Mouse (Mus musculus): Measurements from ENCODE around the gene Exoc3l4. TPM values are rescaled to one million over a fixed set of nuclear protein-coding genes. Genes with fewer than 3 reads are reported as not detected.
A peak's percentile ranks its signal among the peaks of the same experiment; 100 is the strongest.

Exoc3l4 gene
- total RNA-seq, 2 experiments from 2014 or later = 1.2 to 2.9 TPM

DNA sequence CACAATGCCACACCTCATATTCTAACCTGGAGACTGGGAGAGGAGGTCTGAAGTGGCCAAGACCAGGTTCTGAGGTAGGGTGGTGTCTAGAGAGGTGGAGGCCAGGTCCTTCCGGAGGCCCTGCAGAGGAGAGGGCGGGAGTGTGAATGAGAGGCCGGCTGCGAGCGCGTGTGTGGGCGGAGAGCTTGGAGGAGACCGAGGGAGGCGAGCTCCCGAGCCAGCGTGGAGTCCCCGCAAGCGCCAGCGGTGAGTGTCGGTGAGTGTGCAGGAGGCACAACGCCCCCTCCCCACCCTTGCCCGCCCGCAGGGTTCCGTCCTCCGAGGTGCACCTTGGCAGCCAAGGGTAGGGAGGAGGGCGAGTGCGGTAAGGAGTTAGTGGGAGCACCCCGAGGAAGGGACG lies 10.2 kb upstream of the Exoc3l4 start, which contains the start of gene Lbhd2:
TSS of gene Lbhd2 (plus strand) at position 188 of the 400 bp plus-strand sequence.
- DNase-seq (ENCODE audit: low spot score) = no peak
- intact Hi-C loops (cut with DNase I) = no loop called here

DNA sequence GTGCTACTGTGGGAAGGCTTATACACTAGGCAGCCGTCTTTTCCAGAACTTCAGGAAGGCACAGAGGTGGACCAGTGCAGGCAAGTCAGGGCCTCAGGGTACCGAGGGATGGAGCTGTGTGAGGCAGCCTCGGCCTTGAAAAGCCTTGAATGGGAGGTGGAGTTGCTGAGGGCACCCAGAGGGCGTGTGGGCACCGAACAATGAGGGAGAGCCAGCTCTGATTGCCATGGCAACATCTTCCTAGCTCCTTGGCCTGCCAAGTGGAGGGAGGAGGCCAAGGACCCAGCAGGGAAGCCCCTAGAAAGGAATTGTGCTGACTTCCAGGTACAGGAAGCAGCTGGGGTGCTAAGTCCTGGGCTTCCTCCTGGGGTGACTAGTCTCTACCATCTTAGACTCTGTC lies 7.2 kb upstream of the Exoc3l4 start:
- DNase-seq (ENCODE audit: low spot score) = no peak
- intact Hi-C loops (cut with DNase I) = no loop called here

DNA sequence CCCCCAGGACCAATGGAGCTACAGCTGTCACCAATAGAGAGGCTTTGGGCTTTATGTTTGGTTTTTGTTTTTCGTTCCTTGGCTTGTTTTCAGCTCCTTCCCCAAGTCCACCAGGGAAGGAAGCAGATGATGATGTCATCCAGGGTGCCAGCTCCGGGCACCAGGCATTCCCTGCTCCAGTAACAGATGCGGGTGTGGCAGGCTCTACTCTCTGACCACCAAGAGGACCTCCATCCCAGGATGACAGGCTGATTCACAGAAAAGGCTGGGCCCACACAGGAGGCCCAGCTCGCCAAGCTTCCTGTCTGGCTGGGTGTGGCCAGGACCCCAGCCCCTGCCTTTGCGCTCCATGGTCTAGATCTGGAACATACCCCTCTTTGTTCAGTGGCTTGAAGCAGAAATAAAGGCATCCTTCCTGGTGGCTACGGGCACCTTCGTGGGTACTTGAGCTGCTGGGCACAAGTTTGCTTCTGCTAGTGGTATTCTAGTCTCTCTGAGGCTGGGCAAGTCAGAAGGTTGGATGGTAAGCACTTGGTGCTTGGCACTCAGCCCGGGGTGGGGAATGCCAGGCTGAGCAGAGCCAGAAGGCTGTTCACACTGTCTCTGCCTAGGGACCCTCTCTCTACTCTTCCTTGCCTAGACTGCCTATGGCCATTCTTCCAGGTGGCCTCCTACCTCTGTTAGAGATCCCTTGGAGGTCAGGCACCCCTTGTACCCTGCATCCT lies 5.0 kb upstream of the Exoc3l4 start:
- intact Hi-C loops (cut with DNase I) = loop anchor here (1.0 to 5.0 kb wide), 3 partner anchors 9 to 139 kb away; partner anchors contain the start of gene Amn
- DNase-seq (ENCODE audit: low spot score) = no peak

DNA sequence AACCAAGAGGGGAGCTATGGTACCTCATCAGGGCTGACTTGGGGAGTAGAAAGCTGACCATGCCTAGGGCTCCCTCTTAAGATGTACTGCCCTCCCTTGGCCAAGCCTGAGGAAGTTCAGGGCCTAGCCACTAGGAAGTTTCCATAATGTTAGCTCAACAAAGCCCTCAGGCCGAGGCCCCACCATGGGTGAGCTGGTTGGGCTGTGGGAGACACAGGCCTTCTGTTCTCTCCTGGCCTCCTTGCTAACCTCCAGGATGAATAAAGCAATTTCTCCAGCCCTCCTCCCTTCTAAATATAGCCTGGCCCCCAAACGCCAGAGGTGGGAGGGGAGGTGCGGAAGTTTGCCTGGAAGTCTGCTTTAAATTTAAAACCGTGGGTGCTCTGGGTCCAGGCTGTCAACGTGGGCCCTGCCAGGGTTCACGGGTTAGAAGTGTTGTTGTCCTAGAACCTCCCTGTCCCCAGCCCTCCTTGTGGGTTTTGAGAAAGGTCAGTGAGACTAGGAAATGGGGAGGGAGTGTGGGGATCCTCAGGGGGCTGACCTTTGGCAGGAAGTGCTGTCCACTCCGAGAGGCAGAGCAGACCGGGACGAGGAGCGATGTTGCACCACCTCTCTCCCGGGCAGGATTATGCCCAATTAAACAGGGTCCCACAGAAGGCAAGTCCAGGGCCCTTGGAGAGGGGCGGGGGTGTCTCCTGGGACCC lies 4.1 kb upstream of the Exoc3l4 start:
- intact Hi-C loops (cut with DNase I) = loop anchor here (5.0 kb wide), 2 partner anchors 70 to 140 kb away; partner anchors contain the start of gene Amn
- no peak for DNase-seq (ENCODE audit: low spot score)

DNA sequence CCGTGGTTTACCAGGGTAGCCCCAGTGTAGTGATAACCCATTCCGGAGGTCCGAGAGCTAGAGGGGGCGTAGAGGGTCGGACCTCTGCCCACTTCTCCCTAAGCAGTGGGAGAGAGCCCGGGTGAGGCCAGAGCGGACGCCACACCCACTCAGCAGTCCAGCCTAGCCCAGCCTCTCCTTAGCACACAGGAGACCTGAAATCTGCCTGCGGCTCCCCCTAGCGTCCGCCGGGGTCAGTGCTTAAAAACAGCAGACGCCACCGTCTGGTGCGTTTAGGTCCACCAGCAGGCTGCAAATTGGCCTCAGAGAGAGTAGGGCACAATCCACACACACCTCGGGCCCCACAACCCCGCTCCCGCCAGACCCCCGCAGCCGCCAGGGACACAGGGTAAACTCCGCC lies 3.5 kb upstream of the Exoc3l4 start:
- intact Hi-C loops (cut with DNase I) = loop anchor here (5.0 kb wide), 2 partner anchors 71 to 141 kb away; partner anchors contain the start of gene Amn
- peak; percentile 82 for DNase-seq (ENCODE audit: low spot score)

DNA sequence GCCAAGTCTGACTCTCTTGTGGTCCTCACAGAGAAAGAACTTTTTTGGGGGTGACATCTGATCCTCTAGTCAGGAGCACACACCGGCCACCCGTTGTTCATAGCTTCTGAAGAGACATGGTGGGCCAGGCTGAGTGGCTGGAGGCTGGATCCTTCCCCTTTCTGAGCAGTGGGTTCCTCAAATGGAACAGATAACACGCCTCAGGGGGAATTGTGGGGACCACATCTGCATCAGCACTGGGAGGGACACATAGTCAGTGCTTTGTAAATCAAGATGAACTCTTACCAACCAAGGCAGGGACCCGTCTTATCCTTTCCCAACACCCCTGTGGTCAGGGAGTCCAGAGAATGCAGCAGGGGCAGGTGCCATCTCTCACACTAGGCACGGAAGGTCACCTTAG lies 3.1 kb downstream of the Exoc3l4 start:
- DNase-seq (ENCODE audit: low spot score) = no peak
- intact Hi-C loops (cut with DNase I) = no loop called here

DNA sequence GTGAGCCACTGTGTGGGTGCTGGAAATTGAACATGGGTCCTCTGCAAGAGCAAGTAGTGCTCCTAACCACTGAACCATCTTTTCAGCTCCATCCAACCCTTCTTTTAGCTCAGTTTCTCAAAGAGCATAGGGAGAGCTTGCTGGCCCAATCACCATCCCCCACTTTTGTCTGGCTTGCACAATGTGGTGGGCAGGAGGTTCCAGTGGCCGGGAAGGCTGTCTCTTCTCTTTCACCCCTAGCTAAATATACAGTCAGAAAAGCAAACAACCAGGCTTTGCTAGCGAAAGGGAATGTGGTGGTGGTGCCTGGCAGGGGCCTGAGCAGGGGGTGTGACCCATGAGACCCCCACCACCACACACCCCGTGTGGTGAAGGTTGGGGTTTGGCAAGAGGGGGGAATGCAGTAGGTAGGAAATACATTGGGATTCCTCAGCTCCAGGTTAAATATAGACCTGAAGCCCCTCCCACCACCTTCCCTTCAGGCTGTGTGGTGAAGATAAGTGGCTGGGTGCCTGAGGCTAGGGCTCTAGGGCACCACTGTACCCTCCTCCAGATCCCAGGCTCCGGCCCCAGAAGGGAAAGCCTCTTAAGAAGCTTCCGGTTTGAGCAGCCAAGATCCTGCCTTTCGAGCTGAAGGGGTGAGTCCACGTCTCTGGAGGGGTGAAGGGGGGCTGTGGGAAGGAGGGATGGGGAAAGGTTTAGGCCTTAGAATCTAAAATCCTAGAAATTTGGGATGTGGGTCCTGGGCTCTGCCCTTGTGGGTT lies 4.3 kb downstream of the Exoc3l4 start:
- intact Hi-C loops (cut with DNase I) = no loop called here

DNA sequence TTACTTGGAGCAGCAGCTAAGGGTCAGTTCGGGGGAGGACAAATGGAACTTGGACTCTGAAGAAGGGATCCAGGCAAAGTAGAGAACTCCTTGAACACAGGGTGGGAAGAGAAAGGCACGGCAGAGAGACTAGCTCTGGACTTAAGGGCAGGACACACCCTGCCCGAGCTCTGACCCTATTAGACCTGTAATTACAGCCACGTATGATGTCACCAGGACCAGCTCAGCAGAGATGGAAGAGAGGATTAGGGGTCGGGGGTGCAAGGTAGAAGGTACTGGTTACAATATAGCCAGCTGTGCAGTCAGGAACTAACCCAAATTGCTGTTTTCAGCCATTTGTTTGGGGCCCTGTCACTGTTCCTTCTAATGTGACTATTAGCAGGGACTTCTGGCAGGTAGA lies 6.0 kb downstream of the Exoc3l4 start:
- DNase-seq (ENCODE audit: low spot score) = no peak
- intact Hi-C loops (cut with DNase I) = no loop called here

More for the DNA sequence above, 4.3 kb downstream of the Exoc3l4 start:
- no peak for DNase-seq (ENCODE audit: low spot score)

DNA sequence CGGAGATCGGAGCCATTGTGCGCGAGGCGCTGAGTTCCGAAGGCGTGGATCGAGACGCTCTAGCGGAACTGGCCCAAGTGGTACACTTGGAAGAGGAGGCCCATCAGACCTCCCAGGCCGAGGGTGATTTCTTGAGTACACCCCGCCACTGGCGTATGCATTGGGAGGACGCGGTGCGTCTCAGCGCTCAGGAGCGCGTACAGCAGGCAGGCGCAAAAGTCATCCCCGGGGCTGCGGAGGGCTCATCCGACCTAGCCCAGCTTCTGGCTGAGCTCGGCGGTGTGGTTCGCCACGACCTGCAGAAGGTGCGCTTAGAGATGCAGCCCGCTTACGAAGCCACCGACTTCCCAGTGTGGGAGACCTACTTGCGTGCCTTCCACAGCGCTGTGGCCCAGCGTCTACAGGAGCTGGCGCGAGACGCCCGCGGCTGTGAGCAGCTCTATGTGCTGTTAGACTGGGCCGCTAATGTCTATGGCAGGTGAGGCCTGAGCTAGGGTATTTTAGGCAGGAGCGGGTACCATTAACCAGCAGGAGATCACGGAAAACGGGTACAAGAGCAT lies 6.8 kb downstream of the Exoc3l4 start:
- no peak for DNase-seq (ENCODE audit: low spot score)
- intact Hi-C loops (cut with DNase I) = no loop called here

DNA sequence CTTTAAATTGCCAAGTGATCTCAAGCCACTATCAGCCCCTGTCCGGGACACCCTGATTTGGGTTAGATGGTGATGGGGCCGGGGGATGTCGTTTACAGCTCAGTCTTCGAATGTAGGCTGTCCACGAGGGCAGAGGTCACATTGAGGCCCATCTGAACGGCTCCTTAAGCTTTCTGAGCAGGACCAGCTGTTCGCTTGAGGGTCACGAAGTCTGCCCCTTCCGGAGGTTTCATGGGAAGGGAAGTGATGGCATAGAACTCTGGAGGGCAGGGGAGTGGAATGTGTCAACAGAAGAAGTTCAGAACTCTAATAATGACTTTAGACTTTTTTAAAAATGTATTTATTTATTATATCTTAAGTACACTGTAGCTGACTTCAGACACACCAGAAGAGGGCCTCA lies 7.7 kb downstream of the Exoc3l4 start:
- no peak for DNase-seq (ENCODE audit: low spot score)
- intact Hi-C loops (cut with DNase I) = no loop called here

DNA sequence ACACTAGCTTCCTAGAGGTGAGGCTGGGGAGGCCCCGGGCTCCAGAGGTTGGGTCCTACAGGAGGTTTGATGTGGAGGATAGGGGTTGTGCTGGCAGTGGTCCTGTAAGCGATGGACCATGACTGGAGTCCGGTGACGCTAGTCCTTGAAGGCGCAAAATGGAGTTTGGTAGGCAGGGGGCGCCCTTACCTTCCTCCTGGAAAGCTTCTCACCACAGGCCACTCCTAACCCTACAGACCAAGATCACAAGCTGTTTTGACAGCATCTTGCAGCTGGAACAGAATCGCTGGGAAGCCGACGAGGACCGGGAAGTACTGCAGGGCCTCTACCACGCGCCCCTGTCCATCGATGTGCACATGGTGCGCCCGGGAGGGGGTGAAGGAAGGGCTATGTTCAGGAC lies 8.4 kb downstream of the Exoc3l4 start:
- peak; percentile 66 for DNase-seq (ENCODE audit: low spot score)
- intact Hi-C loops (cut with DNase I) = no loop called here

DNA sequence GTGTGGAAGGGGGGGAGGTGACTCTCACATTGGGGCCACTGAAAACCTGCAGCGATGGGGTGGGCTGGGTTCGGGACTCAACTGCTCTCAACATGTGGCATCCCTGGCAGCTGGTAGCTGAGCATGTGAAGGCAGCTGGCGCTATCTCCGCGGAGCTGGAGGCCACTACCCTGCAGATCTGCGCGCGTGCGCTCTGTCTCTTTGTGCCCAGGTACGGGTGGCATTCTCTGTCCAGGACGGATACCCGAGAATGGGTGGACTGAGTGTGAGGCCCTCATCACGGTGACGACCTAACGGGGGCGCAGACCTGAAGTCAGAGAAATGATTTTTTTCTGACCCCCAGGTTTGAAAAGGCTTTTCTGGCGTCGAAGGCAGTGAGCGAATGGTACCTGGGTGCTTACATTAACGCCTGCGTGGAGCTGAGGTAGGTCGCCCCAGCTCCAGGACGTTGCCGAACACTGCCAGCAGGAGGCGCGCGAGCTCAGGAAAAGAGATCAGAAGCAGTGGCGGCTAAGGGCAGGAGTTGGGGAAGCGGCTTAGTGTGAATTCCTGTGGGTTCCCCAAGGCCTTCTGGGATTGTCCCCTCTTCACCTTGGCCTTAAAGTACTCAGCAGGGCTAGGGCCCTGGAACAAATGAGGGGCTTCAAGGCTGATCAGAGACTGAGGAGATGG lies 9.1 kb downstream of the Exoc3l4 start:
- intact Hi-C loops (cut with DNase I) = loop anchor here (1.0 to 2.0 kb wide), 2 partner anchors 33 to 43 kb away; no protein-coding TSS in a partner anchor

DNA sequence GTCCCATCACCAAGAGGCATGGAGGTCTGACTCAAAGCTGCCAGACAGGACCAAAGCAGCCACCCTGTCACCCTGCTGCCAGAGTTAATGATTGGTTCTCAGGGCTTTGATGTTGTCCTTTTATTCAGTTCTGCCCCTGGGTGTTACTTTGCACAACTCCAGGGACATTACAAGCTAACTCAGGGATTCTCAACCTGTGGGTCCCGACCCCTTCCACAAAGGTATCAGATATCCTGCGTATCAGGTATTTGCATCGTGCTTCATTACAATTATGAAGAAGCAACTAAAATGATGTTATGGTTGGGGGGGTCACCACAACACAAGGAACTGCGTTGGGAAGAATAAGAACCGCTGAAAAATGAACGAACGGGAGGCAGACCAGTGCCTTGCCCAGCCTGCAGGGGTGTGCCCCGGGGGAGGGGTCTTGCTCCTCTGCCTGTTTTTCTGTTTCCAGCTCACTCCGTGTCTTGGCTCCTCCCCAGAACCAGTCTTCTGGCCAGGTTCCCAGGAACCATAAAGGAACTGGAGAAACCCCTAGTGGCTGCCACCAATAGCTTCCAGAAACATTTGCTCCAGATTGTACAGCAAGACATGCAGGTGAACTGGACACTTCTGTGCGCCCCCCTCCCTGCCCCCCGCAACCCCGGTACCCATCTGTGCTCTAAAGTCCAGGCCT lies 10.8 kb downstream of the Exoc3l4 start:
- no peak for DNase-seq (ENCODE audit: low spot score)
- intact Hi-C loops (cut with DNase I) = loop anchor here (2.0 kb wide), 1 partner anchor 41 kb away; no protein-coding TSS in a partner anchor

More for the DNA sequence above, 9.1 kb downstream of the Exoc3l4 start:
- DNase-seq (ENCODE audit: low spot score) = peak; percentile 72

DNA sequence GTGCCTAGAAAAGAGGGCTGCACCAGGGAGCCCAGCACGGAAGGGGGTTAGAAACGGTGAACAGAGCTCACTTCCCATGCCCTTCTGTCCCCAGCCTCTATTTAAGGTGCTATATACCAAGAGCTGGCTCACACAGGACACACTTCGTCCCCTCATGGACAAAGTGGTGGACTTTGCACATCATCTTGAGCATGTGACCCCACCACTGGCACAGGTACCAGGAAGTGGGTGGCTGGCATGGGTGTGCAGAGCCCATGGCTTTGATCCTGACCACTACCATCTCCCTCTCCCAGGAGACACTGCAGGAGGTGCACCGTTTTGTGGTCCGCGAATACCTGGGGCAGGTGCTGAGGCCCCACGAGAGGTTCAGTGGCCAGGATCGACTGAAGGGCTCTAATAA lies 11.5 kb downstream of the Exoc3l4 start:
- no peak for DNase-seq (ENCODE audit: low spot score)
- intact Hi-C loops (cut with DNase I) = no loop called here

DNA sequence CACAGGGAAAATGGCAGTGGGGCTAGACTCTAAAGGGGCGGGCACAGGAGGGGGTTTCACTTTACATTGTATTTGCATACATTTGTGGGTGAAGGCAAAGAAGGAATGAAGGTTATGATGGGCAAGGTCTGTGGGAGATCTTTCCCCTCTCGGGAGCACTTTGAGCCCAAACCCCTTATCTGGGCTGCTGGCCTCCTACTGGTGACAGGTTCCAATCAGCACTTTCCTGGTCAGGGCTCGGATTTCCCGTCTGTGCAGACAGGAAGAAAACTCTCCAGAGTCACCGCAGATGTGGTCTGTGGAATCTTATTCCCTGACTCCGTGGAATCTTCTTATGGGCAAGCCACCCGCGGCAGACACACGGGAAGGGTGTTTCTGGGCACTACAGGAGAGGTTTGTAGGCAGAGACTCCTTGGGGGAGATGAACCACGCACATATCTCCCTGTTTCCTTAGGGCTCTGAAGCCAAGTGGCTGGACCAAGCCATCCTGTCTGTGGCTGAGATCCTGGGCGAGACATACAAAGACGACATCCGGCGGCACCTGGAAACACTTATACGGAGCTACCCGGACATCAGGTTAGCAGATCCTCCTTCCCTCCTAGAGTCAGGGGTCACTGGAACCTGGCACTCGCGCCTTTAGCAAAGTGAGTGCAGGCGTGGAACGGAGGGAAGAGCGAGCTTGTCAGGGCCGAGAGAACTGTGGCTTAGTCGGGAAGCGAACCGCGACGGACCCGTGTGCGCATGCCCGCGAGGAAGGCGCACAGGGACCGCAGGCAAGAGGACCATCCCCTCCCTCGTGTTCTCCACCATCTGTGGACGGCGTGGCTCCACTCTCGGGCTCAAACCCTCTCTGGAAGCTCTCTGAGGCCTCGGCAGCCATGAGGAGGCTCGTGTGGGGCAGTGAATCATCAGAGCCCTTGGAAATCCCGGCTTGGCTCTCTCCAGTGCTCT lies 12.4 kb downstream of the Exoc3l4 start:
- DNase-seq (ENCODE audit: low spot score) = no peak

DNA sequence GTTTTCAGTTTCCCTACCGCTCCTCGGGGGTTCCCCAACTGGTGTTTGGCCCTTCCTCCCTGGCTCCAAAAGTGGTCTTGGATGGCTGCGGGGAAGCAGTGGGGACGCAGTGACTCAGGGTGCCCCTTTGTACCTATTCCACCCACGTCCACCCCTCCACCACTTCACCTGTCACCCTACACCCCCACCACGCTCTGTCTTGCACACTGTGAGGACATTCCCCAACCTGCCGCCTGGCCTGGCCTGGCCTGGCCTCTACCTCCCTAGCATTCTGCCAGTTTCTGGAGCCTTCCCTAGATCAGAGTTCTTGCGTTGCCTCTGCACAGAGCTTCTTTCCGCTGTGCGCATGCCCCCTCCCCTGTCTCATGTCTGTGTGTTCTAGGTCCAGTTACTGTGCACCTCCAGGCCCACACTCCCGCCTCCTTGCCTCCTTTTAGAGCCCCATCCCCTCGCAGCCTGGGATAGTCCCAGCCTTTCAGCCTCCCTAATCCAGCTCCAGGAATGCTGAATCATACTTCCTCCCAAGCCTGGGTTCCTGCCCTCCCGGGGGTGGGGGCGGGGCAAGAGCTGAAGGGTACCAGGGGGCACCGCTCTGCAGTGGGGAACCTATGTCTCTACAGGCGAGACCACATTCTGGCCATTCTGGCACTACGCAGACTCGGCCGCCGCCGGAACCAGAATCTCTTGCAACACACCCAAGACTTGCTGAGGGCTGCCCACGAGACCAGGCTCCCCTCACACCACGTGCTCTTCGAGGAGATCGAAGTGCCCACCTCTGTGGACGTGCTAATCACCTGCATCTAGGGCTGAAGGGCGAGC lies 13.4 kb downstream of the Exoc3l4 start:
- intact Hi-C loops (cut with DNase I) = no loop called here
- DNase-seq (ENCODE audit: low spot score) = no peak

More for the DNA sequence above, 12.4 kb downstream of the Exoc3l4 start:
- intact Hi-C loops (cut with DNase I) = no loop called here
